Mouse (Mus musculus) midbrain, embryonic 16.5 days (tissue): ENCODE measurements at regions not wholly inside any gene's neighbourhood (a gene's known extent, or its start where the extent isn't known, plus 50 kb on each side); places are given as distances from the start of the nearest gene placed in this dataset.

Experiments
- ATAC-seq: fragments of 200-750 bp; cut with Nextera tagmentation; 2 replicates; pipeline ENCODE4 v1.8.0; 2017; ENCODE audit warnings: moderate TSS enrichment
- H3K27ac ChIP-seq: fragments of 300-500 bp; sonication (generic); 2 replicates; pipeline ENCODE4 v1.5.1; 2014; ENCODE audit warnings: mild to moderate bottlenecking, low read length, mixed read lengths
- H3K27me3 ChIP-seq: fragments of 300-500 bp; sonication (generic); 2 replicates; pipeline ENCODE4 v1.6.1; 2014; ENCODE audit warnings: low read depth, low read length, mixed read lengths; ENCODE audit not compliant: control insufficient read depth, insufficient read depth
- H3K36me3 ChIP-seq: fragments of 300-500 bp; sonication (generic); 2 replicates; pipeline ENCODE4 v1.6.1; 2014; ENCODE audit warnings: mild to moderate bottlenecking, low read length, moderate library complexity, mixed read lengths; ENCODE audit not compliant: control insufficient read depth, insufficient read depth
- H3K4me1 ChIP-seq: fragments of 300-500 bp; sonication (generic); 2 replicates; pipeline ENCODE4 v1.6.1; 2014; ENCODE audit warnings: mild to moderate bottlenecking, low read length, mixed read lengths; ENCODE audit not compliant: control insufficient read depth, insufficient read depth
- H3K4me2 ChIP-seq: fragments of 300-500 bp; sonication (generic); 2 replicates; pipeline ENCODE4 v1.6.1; 2014; ENCODE audit warnings: mild to moderate bottlenecking, low read length, mixed read lengths
- H3K4me3 ChIP-seq: fragments of 300-500 bp; sonication (generic); 2 replicates; pipeline ENCODE4 v1.5.1; 2014; ENCODE audit warnings: low read depth, mild to moderate bottlenecking, low read length, moderate library complexity, mixed read lengths
- H3K9ac ChIP-seq: fragments of 300-500 bp; sonication (generic); 2 replicates; pipeline ENCODE4 v1.6.1; 2014; ENCODE audit warnings: low read depth, low read length, mixed read lengths
- H3K9me3 ChIP-seq: fragments of 300-500 bp; sonication (generic); replicated peaks from 2 replicates; pipeline ENCODE4 v1.6.1; 2014; ENCODE audit warnings: mild to moderate bottlenecking, low read length, mixed read lengths; ENCODE audit not compliant: control insufficient read depth, poor library complexity, severe bottlenecking
- WGBS: fragments of 180-500 bp; shearing (Covaris S2); extraction: QIAGEN DNeasy Blood & Tissue Kit; methylation state at CpG from one replicate; pipeline ENCODE4 v1.1.7; 2014; 5-methylcytosine and 5-hydroxymethylcytosine counted together

DNA sequence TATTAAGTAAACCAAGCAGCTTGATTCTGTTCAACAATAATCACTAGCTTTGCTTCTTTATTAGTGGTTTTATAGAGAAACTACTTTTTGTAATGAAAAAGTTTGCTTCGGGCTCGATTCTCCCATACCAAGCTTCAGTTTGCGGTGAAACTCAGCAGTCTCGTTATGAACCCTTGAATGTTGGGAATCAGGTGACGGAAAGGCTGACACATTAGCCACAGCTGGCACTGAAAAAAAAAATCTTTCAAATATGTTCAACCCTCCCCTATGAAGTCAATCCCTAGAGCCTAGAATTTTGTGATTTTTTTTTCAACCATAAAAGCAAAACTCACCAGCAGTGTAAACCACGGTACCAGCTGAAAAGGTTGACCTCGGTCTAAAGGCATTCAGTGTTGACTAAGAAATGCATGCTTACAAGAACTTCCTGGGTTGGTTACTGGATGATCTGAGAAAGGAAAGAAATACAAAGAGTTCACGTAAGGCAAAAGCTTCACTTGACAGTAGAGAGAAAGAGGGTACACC, 223.4 kb downstream of the Sox4 start:
- Histone ChIP-seq H3K4me2 (no peak overlapping the region), H3K9ac (no peak overlapping the region), H3K27me3 (no peaks in the 10 kb centered on the region), H3K4me3 (no peak overlapping the region), H3K27ac (no peak overlapping the region), H3K36me3 (no peaks in the 10 kb centered on the region), H3K4me1 (no peaks in the 10 kb centered on the region), H3K9me3 (no peaks in the 10 kb centered on the region)
- no peak for ATAC-seq
- 86% methylated on average over 8 of the region's 8 CpGs for WGBS

DNA sequence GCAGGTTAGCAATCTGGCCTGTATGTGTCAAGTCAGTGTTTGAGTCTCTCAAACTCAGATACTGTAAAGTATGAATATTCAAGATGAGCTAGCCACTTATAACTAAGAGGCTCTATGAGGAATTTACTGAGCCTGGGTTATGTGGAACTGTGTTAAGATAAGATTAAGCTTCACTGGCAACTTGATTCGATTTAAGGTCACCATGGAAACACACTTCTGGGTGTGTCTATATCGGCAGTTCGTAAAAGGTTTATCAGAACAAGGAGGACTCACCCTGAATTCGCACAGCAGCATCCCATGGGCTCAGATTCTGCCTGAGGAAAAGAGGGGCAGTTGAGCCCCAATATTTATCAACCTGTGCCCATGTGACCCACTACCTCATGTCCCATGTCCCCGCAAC, 224.7 kb downstream of the Sox4 start:
- Histone ChIP-seq H3K27ac (no peak overlapping the region), H3K4me1 (no peaks in the 10 kb centered on the region), H3K36me3 (no peaks in the 10 kb centered on the region), H3K4me2 (no peak overlapping the region), H3K4me3 (no peak overlapping the region), H3K9me3 (no peaks in the 10 kb centered on the region), H3K27me3 (no peaks in the 10 kb centered on the region), H3K9ac (no peak overlapping the region)
- no peak for ATAC-seq
- WGBS: 71% methylated on average over 5 of the region's 5 CpGs

- Histone ChIP-seq H3K27ac (no peak overlapping the region), H3K4me3 (no peak overlapping the region), H3K9ac (no peak overlapping the region), H3K4me2 (no peak overlapping the region), H3K4me1 (peaks cover 30% of the 10 kb centered on the region), H3K9me3 (no peaks in the 10 kb centered on the region), H3K27me3 (no peaks in the 10 kb centered on the region), H3K36me3 (no peaks in the 10 kb centered on the region)
- WGBS: 83% methylated on average over 3 of the region's 3 CpGs
- no peak for ATAC-seq
Measured at GRCm38 (mm10) chr13:28724300-28724699, 229.2 kb downstream of the Sox4 start.

- Histone ChIP-seq H3K4me1 (peaks cover 42% of the 10 kb centered on the region), H3K9ac (no peak overlapping the region), H3K4me3 (no peak overlapping the region), H3K27me3 (no peaks in the 10 kb centered on the region), H3K4me2 (peak overlapping the region; percentile 26; the same call in 1 of the 2 replicates), H3K9me3 (no peaks in the 10 kb centered on the region), H3K36me3 (no peaks in the 10 kb centered on the region), H3K27ac (peak overlapping the region; percentile 74)
- WGBS: 17% methylated on average over 2 of the region's 2 CpGs
- 0 out of 2 replicates have a peak, but pooled peaks have one; percentile 11 for ATAC-seq
Measured at GRCm38 (mm10) chr13:28722074-28722473, 231.4 kb downstream of the Sox4 start.

DNA sequence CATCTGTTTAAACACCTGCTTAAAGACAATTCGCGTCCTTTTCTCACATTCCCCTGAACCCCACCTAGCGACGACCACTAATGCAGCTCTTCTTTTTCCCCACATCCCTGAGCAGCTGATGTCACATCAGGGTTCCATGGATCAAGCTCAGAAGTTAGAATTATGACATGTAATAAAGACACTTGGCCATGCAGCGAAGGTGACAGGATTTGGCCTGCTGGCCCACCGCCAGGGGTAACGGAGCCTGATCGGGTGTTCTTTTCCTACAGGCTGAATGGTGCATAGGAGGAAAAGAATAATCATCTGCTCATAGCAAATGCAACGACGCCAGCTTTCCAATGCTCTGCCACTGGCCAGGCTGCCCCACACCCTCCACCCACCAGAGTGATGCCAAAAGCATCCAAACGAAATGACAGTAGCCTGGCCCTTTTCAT, 231.9 kb downstream of the Sox4 start:
- Histone ChIP-seq H3K36me3 (no peaks in the 10 kb centered on the region), H3K27ac (peak overlapping the region; percentile 74), H3K27me3 (no peaks in the 10 kb centered on the region), H3K9ac (peak overlapping the region; percentile 28; the same call in 1 of the 2 replicates), H3K9me3 (no peaks in the 10 kb centered on the region), H3K4me1 (peaks cover 42% of the 10 kb centered on the region), H3K4me2 (peak overlapping the region; percentile 26), H3K4me3 (no peak overlapping the region)
- peak; percentile 57 for ATAC-seq
- 15% methylated on average over 11 of the region's 11 CpGs for WGBS

DNA sequence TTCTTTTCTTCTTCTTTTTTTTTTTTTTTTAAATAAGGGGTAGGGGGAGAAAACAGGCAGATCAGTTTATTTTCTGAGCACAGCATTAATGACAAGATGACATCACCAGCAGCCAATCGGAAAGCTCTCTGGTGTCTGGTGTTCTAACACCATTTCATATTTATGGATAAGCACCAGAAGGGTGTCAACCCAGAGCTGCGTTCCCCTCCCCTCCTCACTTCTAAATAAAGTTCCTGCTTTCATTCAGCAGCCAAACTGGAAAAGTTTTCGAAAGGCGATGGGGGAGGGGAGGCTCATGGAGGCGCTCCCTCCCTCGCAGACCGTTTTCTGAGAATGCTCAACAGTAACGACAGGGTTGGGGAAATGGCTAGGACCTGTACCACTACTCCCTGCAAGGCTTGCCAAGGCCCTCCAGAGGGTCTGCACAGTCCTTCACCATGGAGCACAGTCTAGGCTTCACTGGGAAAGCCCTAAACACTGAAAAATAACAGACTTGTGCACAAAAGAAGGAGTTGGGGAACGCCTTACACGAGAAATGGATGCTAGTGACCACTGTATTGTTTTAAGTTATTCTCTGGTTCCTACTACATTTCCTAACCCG, 232.8 kb downstream of the Sox4 start:
- peak; percentile 69 for ATAC-seq
- Histone ChIP-seq H3K4me1 (peaks cover 42% of the 10 kb centered on the region), H3K9me3 (no peaks in the 10 kb centered on the region), H3K27ac (peak overlapping the region; percentile 74), H3K4me2 (peak overlapping the region; percentile 25), H3K36me3 (no peaks in the 10 kb centered on the region), H3K4me3 (no peak overlapping the region), H3K9ac (0 out of 2 replicates have a peak overlapping the region, but pooled peaks have one; percentile 10), H3K27me3 (no peaks in the 10 kb centered on the region)
- WGBS: 31% methylated on average over 11 of the region's 11 CpGs

GRCm38 (mm10) chr13:28720169-28720568, 233.3 kb downstream of the Sox4 start:
- Histone ChIP-seq H3K4me2 (peak overlapping the region; percentile 24), H3K4me1 (peaks cover 42% of the 10 kb centered on the region)
- WGBS: 59% methylated on average over 11 of the region's 11 CpGs

DNA sequence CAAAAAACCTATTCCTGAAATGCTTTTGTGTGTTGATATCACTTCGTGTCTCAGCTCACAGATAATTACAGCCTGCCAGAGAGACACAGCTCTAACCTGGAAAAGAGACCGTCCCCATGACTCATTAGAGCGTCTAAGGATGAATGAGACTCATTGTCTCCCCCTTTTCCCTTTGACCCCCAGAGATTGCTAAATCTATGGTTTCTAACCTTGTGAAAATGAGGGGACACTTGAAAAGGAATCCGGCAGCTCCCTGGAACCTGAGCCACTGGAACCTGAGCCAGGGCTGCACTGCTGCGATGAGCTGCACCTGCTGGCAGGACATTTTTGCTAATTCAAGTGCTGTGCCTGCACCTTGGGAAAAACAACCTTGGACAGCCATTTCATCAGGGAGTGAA, 234.6 kb downstream of the Sox4 start:
- no peak for ATAC-seq
- H3K4me1 ChIP-seq: peaks cover 42% of the 10 kb centered on the region

More at GRCm38 (mm10) chr13:28720169-28720568, 233.3 kb downstream of the Sox4 start:
- Histone ChIP-seq H3K4me3 (no peak overlapping the region), H3K9ac (peak overlapping the region; percentile 32; the same call in 1 of the 2 replicates), H3K36me3 (no peaks in the 10 kb centered on the region), H3K27me3 (no peaks in the 10 kb centered on the region), H3K9me3 (no peaks in the 10 kb centered on the region), H3K27ac (peak overlapping the region; percentile 74)
- no peak for ATAC-seq

GRCm38 (mm10) chr13:28718169-28718867, 235.2 kb downstream of the Sox4 start:
- Histone ChIP-seq H3K4me2 (no peak overlapping the region), H3K27me3 (no peaks in the 10 kb centered on the region), H3K9ac (peak overlapping the region; percentile 39), H3K9me3 (no peaks in the 10 kb centered on the region), H3K4me3 (no peak overlapping the region), H3K36me3 (no peaks in the 10 kb centered on the region), H3K4me1 (peaks cover 42% of the 10 kb centered on the region), H3K27ac (peak overlapping the region; percentile 60)
- WGBS: 8% methylated on average over 11 of the region's 11 CpGs
- ATAC-seq: no peak; the same call in 1 of the 2 replicates

More for the DNA sequence above, 234.6 kb downstream of the Sox4 start:
- Histone ChIP-seq H3K4me2 (no peak overlapping the region), H3K4me3 (no peak overlapping the region), H3K27me3 (no peaks in the 10 kb centered on the region), H3K9ac (no peak overlapping the region; the same call in 1 of the 2 replicates), H3K36me3 (no peaks in the 10 kb centered on the region), H3K27ac (peak overlapping the region; percentile 60), H3K9me3 (no peaks in the 10 kb centered on the region)
- 18% methylated on average over 5 of the region's 5 CpGs for WGBS
